Mouse (Mus musculus): ENCODE measurements at regions not wholly inside any gene's neighbourhood (a gene's known extent, or its start where the extent isn't known, plus 50 kb on each side); places are given as distances from the start of the nearest gene placed in this dataset.

DNA sequence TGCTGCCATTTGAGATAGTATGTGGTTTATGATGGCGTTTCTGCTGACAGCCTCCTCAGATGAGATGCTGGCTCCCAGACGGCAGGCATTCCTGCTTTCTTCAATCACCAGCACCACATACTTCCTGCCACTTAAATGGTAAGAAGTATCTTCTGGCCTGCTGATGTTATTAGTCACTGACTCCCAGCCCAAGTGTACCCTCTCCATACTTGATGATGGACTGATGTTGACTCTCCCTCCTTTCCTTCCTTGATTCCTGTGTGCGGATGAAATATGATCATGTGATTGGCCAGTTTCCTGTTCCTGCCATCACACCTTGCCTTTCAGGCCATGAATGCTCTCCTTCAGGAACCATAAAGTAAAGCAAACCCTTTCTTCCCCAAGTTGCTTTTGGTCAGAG lies 50.8 kb upstream of the Rpl10-ps3 start:
- no peak for DNase-seq

DNA sequence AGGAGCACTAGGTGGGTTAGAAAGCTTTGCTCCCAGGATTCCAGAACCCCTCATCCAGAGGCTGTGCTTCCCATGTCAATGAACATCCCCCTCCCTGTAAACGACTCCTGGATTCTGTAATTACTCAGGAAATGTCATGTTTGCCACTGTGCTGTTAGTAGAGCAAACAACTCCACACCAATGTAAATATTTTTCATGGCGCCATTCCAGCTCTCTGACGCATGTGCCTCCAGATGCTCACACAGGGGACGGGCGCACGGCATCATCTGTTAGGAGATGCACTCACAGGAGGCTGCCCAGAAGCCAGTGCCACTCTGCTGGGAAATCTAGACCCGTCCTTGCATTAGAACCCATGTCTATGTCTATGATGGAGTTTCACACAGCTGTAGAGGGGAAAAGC lies 51.3 kb upstream of the Rpl10-ps3 start:
- DNase-seq, result no peak

DNA sequence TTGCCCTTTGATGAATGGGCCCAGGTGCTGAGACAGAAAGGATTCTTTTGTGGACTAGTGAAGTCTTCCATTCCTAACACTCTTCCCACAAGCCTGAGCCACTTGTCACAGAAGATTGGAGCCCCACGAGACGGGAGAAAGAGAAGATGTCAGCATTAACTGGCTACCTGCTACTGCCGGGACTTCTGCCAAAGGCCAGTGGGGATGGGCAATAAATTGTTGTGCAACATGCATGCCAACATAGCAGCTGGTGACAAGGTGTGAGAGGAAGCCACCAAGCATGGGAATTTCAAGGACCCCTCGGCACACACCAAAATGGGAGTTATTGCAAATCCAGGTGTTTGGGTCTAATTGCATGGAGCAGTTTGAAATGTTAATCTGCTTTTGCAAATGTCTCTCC lies 63.6 kb upstream of the Rpl10-ps3 start:
- no peak for DNase-seq

DNA sequence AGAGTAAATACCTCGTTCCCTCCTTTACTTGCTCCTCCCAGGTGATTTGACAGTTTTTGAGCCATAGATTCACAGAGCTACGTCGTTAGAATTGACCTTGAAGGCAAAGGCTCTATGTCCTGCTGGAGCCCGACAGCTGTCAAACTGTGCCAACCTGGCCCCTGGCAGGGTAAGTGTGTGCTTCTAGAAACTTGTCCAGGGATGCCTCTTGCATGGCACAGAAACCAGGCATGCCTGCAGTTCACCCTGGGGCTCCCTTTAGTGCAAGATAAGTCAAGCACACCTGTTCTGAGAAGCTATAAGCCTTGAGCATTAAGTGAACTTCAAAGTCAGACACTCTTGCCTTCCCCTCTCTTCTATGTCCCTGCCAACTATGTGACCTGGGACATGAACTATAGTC lies 64.1 kb upstream of the Rpl10-ps3 start:
- DNase-seq, result no peak

DNA sequence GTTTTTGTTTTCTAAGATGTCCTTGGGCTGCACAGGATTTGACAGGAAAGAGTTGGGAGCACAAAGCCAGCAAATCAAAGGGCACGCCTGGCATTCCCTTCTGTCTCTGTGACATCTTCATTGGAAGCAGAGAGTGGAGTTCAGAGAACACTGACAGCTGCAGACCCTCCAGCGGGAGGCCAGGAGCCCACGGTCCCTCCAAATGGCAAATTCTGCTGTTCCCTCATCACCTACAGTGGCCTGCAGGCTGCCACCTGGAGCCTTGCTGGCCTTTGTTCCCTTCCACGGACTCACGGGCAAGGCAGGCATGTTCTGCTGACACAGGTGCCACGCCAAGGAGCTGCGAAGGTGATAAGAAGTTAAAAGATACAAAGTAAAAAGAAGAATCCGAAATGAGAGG lies 68.2 kb upstream of the Rpl10-ps3 start:
- DNase-seq, result no peak

DNA sequence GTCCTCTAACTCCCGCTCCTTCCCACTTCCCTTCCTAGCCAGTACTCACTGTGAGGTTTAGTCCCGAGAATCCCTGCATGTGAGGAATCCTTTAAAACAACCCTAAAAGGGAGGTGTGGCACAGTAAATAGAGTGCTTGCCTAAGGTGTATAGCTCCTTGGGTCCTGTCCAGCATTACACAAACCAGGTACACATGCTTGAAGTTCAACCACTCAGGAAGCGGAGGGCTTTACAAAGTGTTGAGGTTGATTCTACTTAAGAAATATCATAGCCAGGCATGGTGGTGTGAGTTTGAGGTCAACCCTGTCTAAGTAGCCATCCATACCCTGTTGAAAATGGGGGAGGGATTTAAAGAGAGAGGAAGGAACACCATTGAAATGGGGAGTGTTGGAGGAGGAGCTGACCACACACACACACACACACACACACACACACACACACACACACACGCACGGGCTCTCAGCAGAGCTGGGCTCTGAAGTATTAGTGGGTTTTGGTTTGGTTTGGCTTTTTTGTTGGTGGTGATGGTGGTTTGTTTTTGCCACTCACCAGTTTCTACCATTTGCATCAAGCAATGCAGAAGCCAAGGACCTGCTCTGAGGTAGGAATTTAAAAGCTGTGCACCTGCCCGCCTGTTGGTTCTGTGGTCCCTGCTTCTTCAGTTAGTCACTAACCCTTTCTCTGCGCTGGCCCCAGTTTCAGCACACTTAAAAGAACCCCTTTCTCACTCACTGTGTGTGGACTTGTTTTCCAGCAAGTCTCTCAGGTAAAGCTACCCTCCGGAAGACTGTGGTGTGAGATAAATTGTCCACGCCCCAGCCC lies 69.0 kb upstream of the Rpl10-ps3 start:
- no peak for DNase-seq

DNA sequence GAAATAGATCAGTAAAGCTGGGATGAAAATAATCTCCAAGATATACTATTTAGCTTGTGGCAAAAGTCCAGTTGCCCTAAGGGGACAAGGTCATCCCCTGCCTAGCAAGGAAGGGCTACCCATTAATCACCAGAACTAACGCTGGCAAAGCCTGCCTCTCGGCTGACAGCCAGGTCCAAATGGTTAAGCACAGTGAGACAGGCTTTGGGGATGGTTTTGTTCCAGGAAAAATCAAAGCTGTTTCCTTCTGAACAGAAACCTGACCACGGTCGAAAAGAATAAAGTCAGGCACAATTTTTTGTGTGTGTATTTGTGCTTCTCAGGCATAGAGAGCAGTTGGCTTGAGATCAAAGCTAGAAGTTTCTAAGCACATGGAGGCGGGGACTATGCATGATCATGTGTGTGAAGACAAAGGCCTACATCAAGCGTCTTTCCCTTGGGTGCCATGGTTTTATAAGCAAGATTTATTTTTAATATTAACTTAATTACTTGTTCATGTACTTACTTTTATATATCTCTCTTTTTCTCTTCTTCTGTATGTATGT lies 70.1 kb upstream of the Rpl10-ps3 start:
- DNase-seq, result no peak

DNA sequence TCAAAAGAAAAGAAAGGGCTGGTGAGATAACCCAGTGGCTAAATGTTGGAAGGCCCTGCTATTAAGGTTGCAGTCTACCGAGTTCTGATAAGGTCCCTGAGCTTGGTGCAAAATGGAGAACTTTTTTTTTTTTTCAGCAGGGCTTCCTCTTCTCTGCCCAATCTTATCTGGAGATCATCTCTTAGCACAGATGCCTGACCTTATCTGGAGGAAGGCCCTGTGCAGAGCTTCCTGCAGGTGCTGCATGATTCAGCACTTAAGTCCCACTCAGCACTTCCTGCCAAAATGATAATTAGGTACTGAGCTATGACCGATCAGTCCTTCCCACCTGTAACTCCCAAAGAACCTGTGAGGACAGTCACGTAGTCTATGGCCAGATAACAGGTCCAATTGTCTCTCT lies 71.9 kb upstream of the Rpl10-ps3 start:
- DNase-seq, result no peak

DNA sequence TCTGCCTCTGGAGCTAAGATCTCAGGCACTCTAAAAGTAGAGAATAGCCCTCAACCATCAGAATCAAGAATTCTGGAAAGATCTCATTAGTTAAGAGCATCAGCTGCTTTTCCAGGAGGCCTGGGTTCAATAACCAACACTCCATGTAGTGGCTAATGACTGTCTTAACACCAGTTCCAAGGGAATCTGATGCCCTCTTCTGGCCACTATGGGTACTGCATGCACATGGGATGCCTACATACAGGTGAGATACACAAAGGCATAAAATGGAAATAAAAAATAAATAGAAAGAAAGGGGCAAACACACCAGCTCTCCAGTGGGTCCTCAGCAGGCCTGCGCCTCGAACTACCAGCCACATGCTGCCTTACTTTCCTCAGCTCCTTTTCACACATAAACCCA lies 73.3 kb upstream of the Plet1 start:
- DNase-seq, result no peak

DNA sequence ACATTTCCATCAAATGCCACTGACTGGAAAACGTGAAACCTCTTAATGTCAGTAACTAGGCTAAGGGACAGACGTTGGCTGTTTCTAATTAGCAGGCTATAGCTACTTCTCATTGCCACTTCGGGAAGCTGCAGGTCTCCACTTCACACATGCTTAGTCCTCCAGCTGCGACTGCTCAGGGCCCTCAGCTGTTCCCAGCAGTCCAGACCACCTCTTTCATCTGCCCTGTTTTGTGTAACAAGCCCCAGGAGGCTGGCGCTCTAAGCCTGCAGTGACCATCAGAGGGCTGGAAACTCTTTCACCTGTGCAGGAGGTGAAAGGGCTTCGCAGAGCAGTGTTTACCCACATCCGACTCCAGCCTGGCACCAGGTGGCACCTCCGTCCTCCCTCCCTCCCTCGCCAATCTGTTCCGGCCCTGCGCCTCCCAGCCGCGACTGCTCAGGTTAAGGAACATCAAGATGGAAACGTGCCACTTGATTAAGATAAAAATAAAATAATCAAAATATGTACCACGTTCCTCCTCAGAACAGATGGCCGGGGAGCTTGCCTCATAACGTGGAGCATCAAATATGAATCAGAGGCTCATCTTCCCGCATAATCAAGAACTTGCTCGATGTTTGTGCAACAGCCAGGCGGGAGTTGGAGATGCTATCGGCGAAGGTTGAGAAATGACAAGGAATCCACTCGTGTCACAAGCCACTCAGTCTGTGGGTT lies 72.6 kb upstream of the Plet1 start:
- peak; percentile 31 to 33 for DNase-seq

DNA sequence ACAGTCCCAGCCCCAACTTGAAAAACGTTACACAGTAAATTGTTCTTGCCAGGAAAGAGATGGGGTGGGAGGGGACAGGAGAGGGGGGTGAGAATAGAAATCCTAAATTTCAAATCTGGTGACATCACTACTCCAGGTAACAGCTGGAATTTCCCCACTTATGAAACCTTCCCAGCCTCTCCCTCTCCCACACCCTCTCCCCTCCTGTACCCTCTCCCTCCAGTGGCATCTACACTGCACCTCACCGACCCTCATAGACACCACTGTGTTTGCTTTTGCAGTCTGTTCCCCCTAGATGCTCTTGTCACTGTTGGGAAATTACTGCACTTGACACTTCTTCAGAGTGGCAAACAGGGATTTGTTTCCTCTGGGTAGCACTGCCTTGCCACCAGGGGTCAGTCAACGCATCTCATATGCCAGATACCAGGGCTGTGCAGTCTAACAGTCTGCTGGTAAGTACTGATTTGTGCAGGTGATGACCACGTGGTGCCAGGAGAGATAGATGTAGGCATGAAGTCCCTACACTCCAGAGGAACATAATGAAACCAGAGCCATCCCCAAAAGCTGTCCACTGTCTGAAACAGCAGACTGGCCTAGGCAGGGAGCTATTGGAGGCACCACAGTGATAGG lies 68.3 kb upstream of the Plet1 start:
- DNase-seq, result no peak

DNA sequence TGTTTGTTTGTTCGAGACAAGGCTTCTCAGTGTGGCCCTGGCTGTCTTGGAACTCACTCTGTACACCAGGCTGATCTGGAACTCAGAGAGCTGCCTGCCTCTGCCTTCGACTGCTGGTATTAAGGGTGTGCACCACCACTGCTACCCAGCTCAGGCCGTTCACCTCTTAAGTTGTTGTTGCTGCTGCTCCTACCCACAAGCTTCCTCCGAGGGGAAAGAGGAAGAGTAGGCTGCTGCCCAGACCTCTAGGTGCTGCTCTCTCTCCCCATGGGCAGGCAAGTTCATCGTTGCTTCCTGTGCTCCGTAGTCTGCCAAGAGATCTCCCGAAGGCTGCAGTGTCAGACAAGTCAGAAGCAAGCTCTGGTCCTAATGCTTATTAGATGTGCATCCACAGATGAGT lies 64.2 kb upstream of the Plet1 start:
- DNase-seq, result no peak

DNA sequence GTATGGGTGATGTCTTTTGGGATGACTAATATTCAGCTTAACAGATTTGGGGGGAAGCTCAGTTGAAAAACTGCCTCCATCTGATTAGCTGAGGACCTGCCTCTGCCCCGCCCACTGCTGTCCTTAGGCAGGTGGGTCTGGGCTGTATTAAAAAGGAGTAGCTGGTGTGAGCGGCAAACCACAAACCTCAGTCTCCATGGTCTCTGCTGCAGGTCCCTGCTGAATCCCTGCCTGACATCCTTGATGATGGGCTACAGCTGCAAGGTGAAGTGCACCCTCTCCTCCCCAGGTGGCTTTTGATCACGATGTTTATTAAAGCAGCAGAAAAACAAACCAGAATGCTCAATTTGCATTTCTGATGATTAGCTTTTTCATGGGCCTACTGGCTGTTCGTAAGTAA lies 60.8 kb upstream of the Plet1 start:
- DNase-seq, result no peak

DNA sequence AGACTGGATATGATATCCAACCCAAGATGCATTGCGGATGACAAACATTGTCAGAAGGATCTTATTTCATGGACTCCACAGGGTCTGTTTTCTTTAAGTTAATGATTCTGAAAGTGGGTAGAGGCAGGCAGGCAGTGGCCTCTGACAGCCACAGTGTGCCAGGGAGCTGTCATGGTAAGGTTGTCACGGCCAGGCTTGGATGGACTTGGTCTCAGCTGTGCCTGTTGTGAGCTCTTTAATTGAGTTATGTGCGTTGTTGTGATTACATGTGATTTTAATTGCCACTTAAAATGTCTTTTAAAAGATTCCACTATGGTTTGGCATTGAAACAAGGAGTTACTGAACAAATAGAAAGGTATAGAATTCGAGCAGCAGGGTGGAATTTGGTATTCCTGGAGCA lies 60.3 kb upstream of the Plet1 start:
- DNase-seq, result no peak

DNA sequence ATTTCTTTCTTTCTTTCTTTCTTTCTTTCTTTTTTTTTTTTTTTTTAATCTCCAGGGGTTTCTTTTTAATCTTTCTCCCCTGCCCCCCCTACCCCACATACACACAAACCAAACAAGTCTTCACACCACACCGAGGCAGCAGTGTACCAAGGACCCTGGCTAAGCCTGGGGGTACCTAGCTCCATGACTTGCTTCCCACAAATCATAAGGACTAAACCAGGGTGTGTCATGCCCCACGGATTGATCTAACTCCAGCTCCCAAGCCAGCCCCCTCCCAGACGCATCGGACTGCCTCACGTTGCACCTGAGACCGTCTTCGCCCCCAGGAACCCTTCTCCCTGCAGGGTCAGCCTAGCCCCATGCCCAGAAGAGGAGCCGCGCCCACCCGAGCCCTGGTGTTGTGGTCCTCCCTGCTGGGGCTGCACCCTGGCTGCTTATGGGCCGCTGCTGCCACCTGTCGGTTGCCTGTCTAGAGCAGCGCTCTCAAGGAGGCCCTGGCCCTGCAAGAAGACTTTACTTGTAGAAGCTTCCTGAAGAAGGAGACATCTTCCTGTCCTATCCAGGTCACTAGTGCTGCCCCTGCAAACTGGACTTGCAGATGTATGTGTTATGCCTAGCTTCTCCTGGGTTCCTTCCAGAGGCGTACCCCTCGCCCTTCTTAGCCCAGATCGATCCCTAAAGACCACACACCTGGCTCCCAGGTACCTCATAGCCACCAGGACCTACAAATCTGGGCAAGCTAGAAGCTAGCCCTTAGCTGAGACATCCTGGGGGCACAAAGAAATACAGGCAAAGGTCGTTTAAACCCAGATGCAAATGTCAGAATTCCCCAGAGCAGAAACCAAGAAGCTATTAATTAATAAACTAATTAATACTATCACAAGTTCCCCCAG lies 56.2 kb upstream of the Plet1 start:
- peak; percentile 69 to 76 for DNase-seq

DNA sequence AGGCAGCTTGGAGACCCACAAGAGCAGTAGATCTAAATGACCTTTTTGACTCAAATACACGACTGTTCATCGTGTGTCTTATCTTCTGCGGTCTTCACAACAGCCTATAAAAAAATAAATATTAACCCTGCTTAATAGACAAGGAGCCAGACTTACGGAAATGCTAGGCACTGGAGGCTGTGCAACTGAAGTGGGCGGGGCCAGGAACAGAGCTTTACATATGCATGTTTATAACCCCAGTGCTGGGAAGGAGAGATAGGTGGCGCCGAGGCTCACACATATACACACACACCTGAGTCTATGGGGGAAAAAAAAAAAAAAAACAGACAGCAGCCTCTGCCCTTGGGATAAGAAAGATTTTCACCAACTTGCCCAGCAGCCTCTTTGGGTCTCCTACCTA lies 55.6 kb upstream of the Plet1 start:
- no peak for DNase-seq

DNA sequence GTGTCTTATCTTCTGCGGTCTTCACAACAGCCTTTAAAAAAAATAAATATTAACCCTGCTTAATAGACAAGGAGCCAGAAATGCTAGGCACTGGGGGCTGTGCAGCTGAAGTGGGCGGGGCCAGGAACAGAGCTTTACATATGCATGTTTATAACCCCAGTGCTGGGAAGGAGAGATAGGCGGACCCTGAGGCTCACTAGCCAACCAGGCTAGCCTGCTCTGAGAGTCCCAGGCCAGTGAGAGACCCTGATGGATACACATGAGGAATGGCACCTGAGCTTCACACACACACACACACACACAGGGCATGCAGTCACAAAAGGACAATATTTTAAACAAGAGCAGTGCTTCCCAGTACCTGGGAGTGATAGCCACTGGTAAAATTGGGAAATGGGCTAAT lies 54.1 kb upstream of the Plet1 start:
- DNase-seq, result no peak

DNA sequence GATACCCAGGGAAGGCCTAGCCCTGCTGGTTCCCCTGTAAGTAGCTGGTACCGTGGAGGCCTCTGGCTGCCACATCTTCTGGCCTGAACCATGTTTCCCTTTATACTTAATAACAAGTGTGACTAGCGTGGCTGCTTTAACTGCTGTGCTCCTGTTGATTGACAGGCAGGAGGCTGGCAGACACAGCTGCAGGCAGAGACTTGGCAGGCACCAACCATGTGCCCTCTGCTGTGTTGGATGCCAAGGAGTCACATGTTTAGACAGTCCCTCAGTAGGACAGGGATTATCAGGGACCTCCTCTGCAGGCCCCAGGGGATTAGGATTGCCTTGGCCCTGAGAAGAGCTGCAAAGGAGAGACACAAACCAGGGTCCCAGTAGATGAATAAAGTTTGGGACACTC lies 53.6 kb upstream of the Plet1 start:
- DNase-seq, result peak in 1 of 2 experiments; percentile 42

DNA sequence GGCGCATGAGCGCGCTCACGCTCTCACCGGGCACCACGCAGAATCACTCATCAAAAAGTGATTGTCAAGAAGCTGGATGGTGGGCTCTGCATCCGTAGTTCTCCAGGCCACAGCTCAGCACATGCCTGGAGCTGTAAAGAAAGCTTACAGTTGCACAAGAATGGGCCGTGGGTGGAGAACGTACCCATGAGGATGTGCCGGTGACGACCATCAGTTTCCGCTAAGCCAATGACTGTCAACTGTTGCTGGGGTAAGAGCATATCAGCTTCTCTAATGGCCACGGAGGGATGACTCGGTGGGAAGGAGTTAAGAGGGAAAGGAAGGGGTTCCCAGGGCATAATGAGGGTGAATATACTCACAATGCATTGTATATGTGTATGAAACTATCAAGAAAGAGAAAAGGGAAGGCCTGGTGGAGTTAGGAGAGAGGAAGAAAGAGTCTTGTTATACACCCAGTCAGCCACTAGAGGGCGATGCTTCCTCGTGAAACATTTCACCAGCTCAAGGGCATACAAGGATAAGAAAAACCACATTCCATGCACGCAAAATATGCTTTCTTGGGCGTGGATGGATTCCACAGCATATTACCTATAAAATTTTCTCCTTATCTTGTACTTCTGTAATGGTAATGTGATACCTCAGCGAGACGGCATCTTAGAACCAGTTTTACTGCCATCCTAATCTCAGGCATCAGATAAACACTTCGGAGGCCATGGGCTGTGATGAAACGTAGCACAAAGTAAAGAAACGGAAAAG lies 50.4 kb upstream of the Plet1 start:
- DNase-seq, result peak; percentile 40 to 70

Measured in layer of hippocampus, postnatal 36 days (tissue).